Mouse (Mus musculus) heart, postnatal 25 days (tissue): Measurements from ENCODE around the gene Hist1h4d. TPM values are rescaled to one million over a fixed set of nuclear protein-coding genes. Genes with fewer than 3 reads are reported as not detected.

Source experiments
- DNase-seq: peaks from one replicate; pipeline ENCODE4 v3.0.0; 2022; ENCODE audit warnings: low spot score
- intact Hi-C: fragments of 180-260 bp; cut with DNase I; formaldehyde crosslinking; loops from one replicate; pipeline ENCODE4 v1.15.1; 2025
- microRNA-seq: library from miRNA; unstranded; fragments of <30 nt; microRNA quantifications from one replicate; pipeline ENCODE4 v1.2.0, GENCODE M21; 2022
- total RNA-seq, 2 experiments: library from RNA; stranded (reverse); gene quantifications; 2 replicates each; pipeline ENCODE4 v1.2.3; 2021

The Hist1h4d gene
- total RNA-seq, 2 experiments from 2014 or later: 54.4 to 63.1 TPM

- peak; percentile 49 for DNase-seq
- intact Hi-C loops: loop anchor here (1.0 to 5.0 kb wide), 5 partner anchors 36 to 1584 kb away; partner anchors contain the start of genes Hist1h2ac, Hist1h2ah, Hist1h2bk and Hist1h4h
Observed at GRCm38 (mm10) chr13:23621532-23622174, 40.3 kb downstream of the Hist1h4d start.

- DNase-seq: peak; percentile 91
- intact Hi-C loops: loop anchor here (2.0 to 5.0 kb wide), 3 partner anchors 61 to 1585 kb away; partner anchors contain the start of genes Hist1h2ac, Hist1h2ah and Hist1h2bk
Observed at GRCm38 (mm10) chr13:23622175-23622671, 40.8 kb downstream of the Hist1h4d start, which contains the start of gene Hist1h1e. TSS of gene Hist1h1e (minus strand) at chr13:23622558.

DNA sequence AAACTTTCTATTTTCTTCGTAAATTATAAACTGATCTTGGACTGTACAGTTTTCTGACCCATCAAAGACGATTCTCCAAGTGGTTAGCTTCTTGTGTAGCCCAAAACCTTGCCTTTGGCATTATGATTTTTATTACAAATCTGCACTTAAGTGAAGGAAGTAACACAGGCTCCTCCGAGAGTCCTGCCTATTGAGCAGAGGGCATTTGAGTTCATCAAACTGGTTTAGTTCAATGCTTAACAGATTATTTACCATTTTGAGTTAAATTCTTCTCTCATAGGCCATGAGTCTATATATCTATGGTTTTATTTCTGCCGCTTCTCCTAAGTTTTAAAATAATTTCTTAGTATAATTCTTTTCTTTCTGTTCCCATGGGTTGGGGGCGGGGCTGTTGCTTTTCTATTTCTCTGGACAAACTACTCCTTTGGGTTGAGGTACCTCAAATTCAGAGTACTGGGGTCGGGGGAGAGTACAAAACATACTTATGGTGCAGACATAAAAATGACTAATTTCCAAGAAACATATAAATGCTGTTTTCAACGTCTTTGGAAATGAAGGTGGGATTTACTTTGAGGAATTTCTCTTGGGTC, 41.6 kb downstream of the Hist1h4d start:
- DNase-seq: no peak
- intact Hi-C loops: loop anchor here (2.0 to 5.0 kb wide), 3 partner anchors 60 to 1586 kb away; partner anchors contain the start of genes Hist1h2ac, Hist1h2ah and Hist1h2bk

DNA sequence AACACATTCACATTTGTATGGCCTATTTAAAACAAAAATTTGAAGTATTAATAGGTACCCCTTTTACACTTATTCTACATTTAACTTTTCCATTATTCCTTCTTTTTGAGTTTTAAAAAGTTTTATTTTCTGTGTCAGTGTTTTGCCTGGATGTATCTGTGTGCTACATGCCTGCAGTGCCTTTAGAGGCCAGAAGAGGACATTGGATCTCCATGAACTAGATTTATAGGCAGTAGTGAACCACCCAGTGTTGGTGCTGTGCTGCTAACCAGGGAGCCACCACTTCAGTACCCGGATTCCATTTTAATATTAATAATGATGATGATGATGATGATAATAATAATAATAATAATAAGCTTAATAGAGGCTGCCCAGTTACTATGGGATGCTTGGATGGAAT, 49.3 kb downstream of the Hist1h4d start:
- intact Hi-C loops: no loop called here
- no peak for DNase-seq

Small RNA genes lying within 50 kb of the gene (microRNA-seq; reads per million reads assigned to microRNA genes)
- gene Gm44297: not detected
- gene Gm44359: not detected
- not detected for gene Gm44394

Other genes starting within 250 kb of the Hist1h4d start
- gene Zfp322a, start 212.4 kb upstream of the Hist1h4d start, total RNA-seq: 10 to 100 TPM; 16.8 to 20.2 TPM
- 1 to 10 TPM; 3.9 to 4.4 TPM for gene Abt1, start 157.7 kb upstream of the Hist1h4d start, total RNA-seq
- not detected for gene Btn1a1, start 115.7 kb upstream of the Hist1h4d start, total RNA-seq
- not detected for gene Btn2a2, start 92.7 kb upstream of the Hist1h4d start, total RNA-seq
- gene Hist1h4h, start 50.5 kb upstream of the Hist1h4d start, total RNA-seq: 100 to 1,000 TPM; 272 to 334 TPM
- 10 to 100 TPM; 13.7 to 25.9 TPM for gene Hist1h2af, start 47.7 kb upstream of the Hist1h4d start, total RNA-seq
- 1 to 10 TPM; 3.4 to 4.1 TPM for gene Hist1h3g, start 46.2 kb upstream of the Hist1h4d start, total RNA-seq
- 1 to 10 TPM; 1.4 to 1.9 TPM for gene Hist1h2bh, start 38.2 kb upstream of the Hist1h4d start, total RNA-seq
- gene Hist1h3f, start 37.5 kb upstream of the Hist1h4d start, total RNA-seq: 10 to 100 TPM in 1 of 2 experiments, 1 to 10 TPM in 1; 6.4 to 10.6 TPM
- gene Hist1h4f, start 29.9 kb upstream of the Hist1h4d start, total RNA-seq: 10 to 100 TPM; 33.0 to 46.9 TPM
- 1 to 10 TPM; 1.8 to 2.5 TPM for gene Hist1h1d, start 28.3 kb upstream of the Hist1h4d start, total RNA-seq
- 10 to 100 TPM; 15.4 to 27.3 TPM for gene Hist1h3e, start 19.2 kb upstream of the Hist1h4d start, total RNA-seq
- gene Hist1h2ae, start 10.4 kb upstream of the Hist1h4d start, total RNA-seq: 1 to 10 TPM; 3.4 to 4.1 TPM
- gene Hist1h2bg, start 10.2 kb upstream of the Hist1h4d start, total RNA-seq: 10 to 100 TPM; 28.4 to 48.1 TPM
- gene Hist1h2bf, start 7.4 kb upstream of the Hist1h4d start, total RNA-seq: 10 to 100 TPM; 16.8 to 17.6 TPM
- gene Hist1h2ad, start 7.2 kb upstream of the Hist1h4d start, total RNA-seq: 1 to 10 TPM; 2.4 to 4.8 TPM
- gene Hist1h3d, start 5.8 kb upstream of the Hist1h4d start, total RNA-seq: 1 to 10 TPM; 3.4 to 3.6 TPM
- 10 to 100 TPM; 10.5 to 10.7 TPM for gene Hist1h2be, start 39.5 kb downstream of the Hist1h4d start, total RNA-seq
- 10 to 100 TPM; 35.6 to 42.0 TPM for gene Hist1h1e, start 41.0 kb downstream of the Hist1h4d start, total RNA-seq
- 1 to 10 TPM; 1.5 to 1.9 TPM for gene Hist1h2ac, start 102.3 kb downstream of the Hist1h4d start, total RNA-seq
- 10 to 100 TPM; 73.7 to 74.9 TPM for gene Hist1h2bc, start 102.6 kb downstream of the Hist1h4d start, total RNA-seq
- gene Hist1h1t, start 114.2 kb downstream of the Hist1h4d start, total RNA-seq: not detected
- 10 to 100 TPM; 42.4 to 60.8 TPM for gene Hist1h4c, start 116.9 kb downstream of the Hist1h4d start, total RNA-seq
- 10 to 100 TPM; 48.9 to 50.3 TPM for gene Hfe, start 129.3 kb downstream of the Hist1h4d start, total RNA-seq
- 100 to 1,000 TPM; 134 to 160 TPM for gene Hist1h1c, start 157.2 kb downstream of the Hist1h4d start, total RNA-seq
- 1 to 10 TPM; 3.2 to 9.1 TPM for gene Hist1h3c, start 164.0 kb downstream of the Hist1h4d start, total RNA-seq
- 10 to 100 TPM in 1 of 2 experiments, 1 to 10 TPM in 1; 9.6 to 11.4 TPM for gene Hist1h2bb, start 165.1 kb downstream of the Hist1h4d start, total RNA-seq
- gene Hist1h2ab, start 169.5 kb downstream of the Hist1h4d start, total RNA-seq: 10 to 100 TPM; 12.7 to 17.0 TPM
- 10 to 100 TPM; 19.3 to 26.5 TPM for gene Hist1h3b, start 170.7 kb downstream of the Hist1h4d start, total RNA-seq
- gene Hist1h4b, start 175.4 kb downstream of the Hist1h4d start, total RNA-seq: 10 to 100 TPM; 13.3 to 23.6 TPM
- 10 to 100 TPM; 12.6 to 15.8 TPM for gene Hist1h4a, start 179.6 kb downstream of the Hist1h4d start, total RNA-seq
- gene Hist1h3a, start 180.8 kb downstream of the Hist1h4d start, total RNA-seq: 10 to 100 TPM; 15.8 to 18.0 TPM
- gene Hist1h1a, start 182.1 kb downstream of the Hist1h4d start, total RNA-seq: 1 to 10 TPM; 5.4 to 9.2 TPM
- not detected for gene Trim38, start 188.3 kb downstream of the Hist1h4d start, total RNA-seq
- gene Slc17a2, start 225.4 kb downstream of the Hist1h4d start, total RNA-seq: not detected